In the genomic region with DNA sequence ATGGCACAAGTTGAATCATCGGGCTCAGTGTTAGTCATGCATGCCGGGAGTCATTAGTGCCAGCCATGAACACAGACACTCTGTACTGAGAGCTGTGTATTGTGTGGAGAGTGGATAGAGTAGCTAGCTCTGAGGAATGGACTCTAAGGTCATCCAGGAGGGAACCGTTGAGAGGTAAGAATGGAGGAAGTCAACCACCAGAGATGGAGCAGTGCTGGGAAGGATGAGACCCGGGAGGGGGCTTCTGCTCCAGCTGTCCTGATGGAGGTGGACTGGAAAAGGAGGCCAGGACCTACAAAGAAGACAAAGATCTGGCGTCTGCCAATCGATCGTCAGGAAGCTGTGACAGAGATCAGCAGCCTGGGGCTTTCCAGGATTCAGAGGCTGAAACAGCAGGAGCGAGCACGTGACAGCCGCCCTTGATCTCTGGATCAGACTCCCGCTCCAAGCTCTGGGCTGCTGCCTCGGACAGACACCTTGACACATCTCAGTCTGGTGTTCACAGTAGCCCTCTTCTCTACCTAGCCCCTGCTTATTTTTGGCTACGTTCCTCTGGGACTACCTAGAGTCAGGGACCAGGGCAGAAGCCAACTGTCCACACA, we compare ENCODE assay signal across 20 mouse cellular contexts. TPM values are rescaled to one million over a fixed set of nuclear protein-coding genes. Genes with fewer than 3 reads are reported as not detected.
A peak's percentile ranks its signal among the peaks of the same experiment; 100 is the strongest.
DNase-seq lines count a peak whose midpoint lies in the region; ATAC-seq and TF ChIP-seq lines count a peak whose summit lies in the region.
"Had no signal": no experiment of that assay in that cellular context is flagged by ENCODE, and none has a peak within 500 bp of the region (broad histone marks: within the 10 kb centered on the region; RNA-seq: fewer than 3 reads in every experiment).

No protein-coding gene starts in this region.

- no peaks in the 10 kb centered on the region for H3K36me3 ChIP-seq in liver, adult 2 months (ENCODE audit: control insufficient read depth, insufficient read depth, low read length)
- no peaks in the 10 kb centered on the region for H3K36me3 ChIP-seq in liver, embryonic 12.5 days
- H3K36me3 ChIP-seq: embryonic facial prominence, embryonic 10.5 days; heart, embryonic 15.5 days; hindbrain, embryonic 15.5 days had no signal

- no peaks in the 10 kb centered on the region for H3K27me3 ChIP-seq in liver, adult 2 months (ENCODE audit: control insufficient read depth, insufficient read depth, low read length)
- peaks cover 34% of the 10 kb centered on the region for H3K27me3 ChIP-seq in liver, embryonic 12.5 days (replicated peaks)
- H3K27me3 ChIP-seq: forebrain, embryonic 13.5 days; hindbrain, embryonic 15.5 days had no signal

- WGBS in liver, adult 2 months = 48% methylated on average over 13 of the region's 13 CpGs
- 63% methylated on average over 13 of the region's 13 CpGs for WGBS in liver, embryonic 12.5 days (ENCODE audit: insufficient replicate concordance)

- peak; percentile 32 to 56 for DNase-seq in adrenal gland, postnatal 36 days
- DNase-seq in adrenal gland, postnatal 25 days = no peak
- peak; percentile 77 for DNase-seq in liver, adult 2 months (ENCODE audit: extremely low read depth, low read depth, low spot score)
- DNase-seq in retina, postnatal 1 day = peak; percentile 74
- no peak for DNase-seq in retina, embryonic 14.5 days (ENCODE audit: low spot score)
- peak; percentile 75 for DNase-seq in Muller cell, postnatal 12 days (ENCODE audit: inconsistent ontology term)
- DNase-seq in urinary bladder, postnatal 14 days (ENCODE audit: low spot score) = no peak
- DNase-seq: cerebellum, adult 2 months; cerebellum, postnatal 10 days; forebrain, postnatal 0 days; gastrocnemius, postnatal 14 days; heart, adult 2 months; heart, postnatal 36 days had no signal

- H3K9me3 ChIP-seq in liver, embryonic 12.5 days (replicated peaks) = no peaks in the 10 kb centered on the region
- H3K9me3 ChIP-seq: embryonic facial prominence, embryonic 10.5 days; forebrain, embryonic 13.5 days; heart, embryonic 15.5 days; hindbrain, embryonic 15.5 days had no signal

- H3K4me2 ChIP-seq in liver, embryonic 12.5 days = no peak overlapping the region
- H3K4me2 ChIP-seq: forebrain, embryonic 13.5 days; heart, embryonic 11.5 days; heart, embryonic 15.5 days; hindbrain, embryonic 15.5 days had no signal

- H3K9ac ChIP-seq in liver, adult 2 months (ENCODE audit: low read depth, low read length) = no peak overlapping the region
- H3K9ac ChIP-seq in liver, embryonic 12.5 days = no peak overlapping the region
- H3K9ac ChIP-seq: forebrain, embryonic 13.5 days; forebrain, postnatal 0 days; heart, embryonic 15.5 days; hindbrain, embryonic 15.5 days had no signal

- H3K27ac ChIP-seq in liver, adult 2 months (replicated peaks; ENCODE audit: insufficient read depth, low read depth, low read length) = no peak overlapping the region
- H3K27ac ChIP-seq in liver, embryonic 12.5 days = no peak overlapping the region
- H3K27ac ChIP-seq: embryonic facial prominence, embryonic 10.5 days; forebrain, embryonic 13.5 days; heart, adult 2 months; heart, embryonic 15.5 days; hindbrain, embryonic 15.5 days had no signal

- H3K4me3 ChIP-seq in liver, adult 2 months (ENCODE audit: insufficient read depth, low read depth, low read length) = no peak overlapping the region
- H3K4me3 ChIP-seq in liver, embryonic 12.5 days = no peak overlapping the region
- H3K4me3 ChIP-seq: embryonic facial prominence, embryonic 10.5 days; forebrain, embryonic 13.5 days; heart, adult 2 months; heart, embryonic 15.5 days; hindbrain, embryonic 15.5 days had no signal

- no peak for TF ChIP-seq POLR2A in liver, adult 2 months (IDR thresholded peaks at IDR 0.05; ENCODE audit: extremely low read depth, insufficient read depth, low read length)

- H3K4me1 ChIP-seq in liver, adult 2 months (ENCODE audit: control insufficient read depth, insufficient read depth, low read length) = peaks cover 13% of the 10 kb centered on the region
- H3K4me1 ChIP-seq in liver, embryonic 12.5 days = peaks cover 32% of the 10 kb centered on the region
- H3K4me1 ChIP-seq: forebrain, embryonic 13.5 days; heart, embryonic 15.5 days; hindbrain, embryonic 15.5 days had no signal

- no peaks in the 10 kb centered on the region for H3K79me2 ChIP-seq in liver, adult 2 months (ENCODE audit: control insufficient read depth, insufficient read depth, low read length)

- no peak for TF ChIP-seq CTCF in liver, adult 2 months (IDR thresholded peaks at IDR 0.05; ENCODE audit: low read depth, low read length)

- ATAC-seq in liver, embryonic 12.5 days = no peak
- ATAC-seq: forebrain, embryonic 13.5 days; forebrain, postnatal 0 days had no signal

RNA-seq across cellular contexts. Expression of a gene that starts 5.0 kb away (rescaled TPM):
- 1 to 10 TPM; 6.7 to 7.2 TPM for total RNA-seq in adrenal gland, postnatal 36 days (2021)
- 2.1 and 5.9 TPM in 2 replicates for total RNA-seq in adrenal gland, postnatal 25 days (2021)
- 11.2 and 14.4 TPM in 2 replicates for total RNA-seq in liver, adult 2 months (2014; rRNA removed)
- polyA plus RNA-seq in liver, adult 2 months (2012; rRNA removed) = 25.9 and 55.6 TPM in 2 replicates
- 62.9 and 65.0 TPM in 2 replicates for polyA plus RNA-seq in liver, embryonic 12.5 days (2016; fragmentation: Nextera tagmentation; extraction: Ambion mirVana)
- total RNA-seq: forebrain, postnatal 0 days had no signal
- polyA plus RNA-seq: forebrain, postnatal 0 days had no signal

RNA-seq across cellular contexts. Expression of a gene that starts 27.3 kb away (rescaled TPM):
- not detected for total RNA-seq in adrenal gland, postnatal 36 days (2021)
- not detected in 2 replicates for total RNA-seq in adrenal gland, postnatal 25 days (2021)
- total RNA-seq in liver, adult 2 months (2014; rRNA removed) = not detected in 2 replicates
- polyA plus RNA-seq in liver, adult 2 months (2012; rRNA removed) = not detected in 2 replicates
- 0.12 TPM in 1 of 2 replicates, not detected in the other for polyA plus RNA-seq in liver, embryonic 12.5 days (2016; fragmentation: Nextera tagmentation; extraction: Ambion mirVana)
- total RNA-seq: gastrocnemius, adult 18-20 months; heart, adult 2 months; heart, postnatal 36 days had no signal

RNA-seq across cellular contexts. Expression of a gene that starts 30.5 kb away (rescaled TPM):
- total RNA-seq in adrenal gland, postnatal 36 days (2021) = 10 to 100 TPM; 24.1 to 35.9 TPM
- total RNA-seq in adrenal gland, postnatal 25 days (2021) = 33.6 and 33.8 TPM in 2 replicates
- total RNA-seq in liver, adult 2 months (2014; rRNA removed) = 13.5 and 13.6 TPM in 2 replicates
- polyA plus RNA-seq in liver, adult 2 months (2012; rRNA removed) = 13.0 and 19.5 TPM in 2 replicates
- 33.4 and 34.0 TPM in 2 replicates for polyA plus RNA-seq in liver, embryonic 12.5 days (2016; fragmentation: Nextera tagmentation; extraction: Ambion mirVana)

RNA-seq across cellular contexts. Expression of a gene that starts 34.5 kb away (rescaled TPM):
- total RNA-seq in adrenal gland, postnatal 36 days (2021) = 100 to 1,000 TPM in 1 of 2 experiments, 10 to 100 TPM in 1; 42.9 to 150 TPM
- 126 and 172 TPM in 2 replicates for total RNA-seq in adrenal gland, postnatal 25 days (2021)
- 14.8 and 15.2 TPM in 2 replicates for total RNA-seq in liver, adult 2 months (2014; rRNA removed)
- polyA plus RNA-seq in liver, adult 2 months (2012; rRNA removed) = 23.3 and 35.3 TPM in 2 replicates
- 10.2 and 11.3 TPM in 2 replicates for polyA plus RNA-seq in liver, embryonic 12.5 days (2016; fragmentation: Nextera tagmentation; extraction: Ambion mirVana)

Comparison
In these comparisons a context has a peak if more than half of its experiments do, and no peak if none do; other contexts are left out.
1. DNase-seq: peak in adrenal gland, postnatal 36 days (2 of 2), liver, adult 2 months (single experiment), retina, postnatal 1 day (single experiment) and Muller cell, postnatal 12 days (single experiment); none in adrenal gland, postnatal 25 days (single experiment), retina, embryonic 14.5 days (single experiment) and urinary bladder, postnatal 14 days (single experiment).